Mouse (Mus musculus) CH12F3 (cell line): ENCODE measurements around the gene Pea15a.
"Not testable (repeated sequence)": the region's sequence is repeated elsewhere in the genome, so short reads cannot be mapped to it uniquely, and the experiment has no call there.

Source experiments
- in situ Hi-C: fragments of 300-500 bp; cut with MboI; formaldehyde crosslinking; loops from 2 replicates; pipeline ENCODE4 v1.14.3; 2020; ENCODE audit warnings: low sequenced_read_pairs

The Pea15a gene

DNA sequence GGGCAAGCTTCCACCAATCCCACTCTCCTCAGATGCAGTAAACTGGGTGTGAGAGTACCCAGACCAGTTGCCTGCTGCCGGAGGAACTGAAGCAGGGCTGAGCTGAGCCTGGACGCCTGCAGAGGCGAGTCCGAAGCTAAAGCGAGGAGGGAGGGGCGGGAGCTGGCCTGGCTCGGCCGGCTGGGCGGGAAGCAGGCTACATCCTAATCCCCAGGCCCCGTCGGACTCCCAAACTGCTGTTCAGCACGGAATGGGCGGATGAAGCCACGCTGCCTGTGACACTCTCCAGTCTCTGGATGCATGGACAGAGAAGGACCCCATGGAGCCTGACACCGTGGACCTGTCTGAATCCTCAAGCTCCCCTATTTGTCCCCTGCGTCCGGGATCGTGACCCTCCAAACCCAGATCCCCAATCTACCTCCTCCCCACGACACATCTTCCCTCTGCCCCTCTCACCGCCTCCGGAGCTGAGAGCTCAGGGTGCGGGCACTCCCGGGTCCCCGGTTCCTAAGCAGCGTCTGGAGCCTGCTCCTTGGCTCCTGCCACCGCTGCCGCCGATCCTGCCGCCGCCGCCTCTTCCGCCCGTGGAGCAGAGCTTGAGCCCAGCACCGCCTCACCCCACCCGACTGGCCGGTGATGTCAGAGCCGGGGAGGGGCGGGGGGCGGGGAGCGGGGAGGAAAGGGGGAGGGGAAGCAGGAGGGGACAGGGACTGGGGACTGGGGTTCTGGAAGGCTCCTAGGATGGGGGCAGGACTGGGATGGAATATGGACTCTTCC, at the start of gene Pea15a:
TSS of gene Pea15a (minus strand) at position 664 of the 777 bp plus-strand sequence.
- in situ Hi-C loops = no loop called here

GRCm38 (mm10) chr1:172247679-172248078, 41.1 kb upstream of the Pea15a start:
- in situ Hi-C loops = no loop called here

GRCm38 (mm10) chr1:172247216-172247615, 40.6 kb upstream of the Pea15a start:
- in situ Hi-C loops = no loop called here

GRCm38 (mm10) chr1:172244645-172245044, 38.0 kb upstream of the Pea15a start:
- in situ Hi-C loops = not testable (repeated sequence)

GRCm38 (mm10) chr1:172243547-172244205, 37.1 kb upstream of the Pea15a start:
- in situ Hi-C loops = no loop called here

DNA sequence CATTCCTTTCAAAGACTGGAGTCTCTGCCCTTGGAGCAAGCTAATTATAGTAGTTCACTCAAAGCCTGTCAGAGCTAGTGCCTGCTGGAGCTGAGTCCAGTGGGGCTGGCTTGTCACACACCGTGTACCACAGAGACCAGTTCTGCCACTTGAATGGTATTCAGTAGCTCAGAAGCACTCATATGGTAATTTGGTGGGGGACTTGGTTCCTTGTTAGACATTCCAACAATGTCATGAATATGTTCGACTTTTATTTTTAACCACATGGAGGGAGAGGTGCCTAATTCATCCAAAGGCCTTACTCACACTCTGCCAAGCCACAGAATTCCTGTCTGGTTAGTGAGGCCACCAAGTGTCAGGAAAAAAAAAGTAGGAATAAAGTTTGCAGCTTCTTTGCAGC, 35.8 kb upstream of the Pea15a start:
- in situ Hi-C loops = no loop called here

- in situ Hi-C loops = no loop called here
Observed at GRCm38 (mm10) chr1:172240945-172241708, 34.5 kb upstream of the Pea15a start.

GRCm38 (mm10) chr1:172229215-172229614, 22.6 kb upstream of the Pea15a start:
- in situ Hi-C loops = no loop called here

DNA sequence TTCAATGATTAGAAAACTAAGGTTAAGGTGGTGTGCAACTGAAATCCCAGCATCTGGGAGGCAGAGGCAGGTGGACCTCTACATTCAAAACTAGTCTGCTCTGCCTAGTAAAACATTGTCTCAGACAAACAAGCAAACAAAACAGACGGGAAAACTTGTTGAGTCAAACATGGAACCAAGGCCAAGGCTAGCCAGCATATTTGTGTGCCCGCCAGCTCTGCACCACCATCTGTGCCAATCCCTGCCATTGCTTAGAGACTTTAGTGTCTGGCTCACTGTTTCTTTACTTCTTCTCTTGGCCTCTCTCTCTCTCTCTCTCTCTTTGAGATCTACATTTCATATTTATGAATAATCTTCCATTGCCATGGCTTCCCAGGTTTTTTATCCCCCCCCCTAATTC, 21.6 kb upstream of the Pea15a start:
- in situ Hi-C loops = no loop called here

- in situ Hi-C loops = no loop called here
Observed at GRCm38 (mm10) chr1:172221297-172222063, 14.9 kb upstream of the Pea15a start.

- in situ Hi-C loops = no loop called here
Observed at GRCm38 (mm10) chr1:172220414-172220813, 13.8 kb upstream of the Pea15a start.

DNA sequence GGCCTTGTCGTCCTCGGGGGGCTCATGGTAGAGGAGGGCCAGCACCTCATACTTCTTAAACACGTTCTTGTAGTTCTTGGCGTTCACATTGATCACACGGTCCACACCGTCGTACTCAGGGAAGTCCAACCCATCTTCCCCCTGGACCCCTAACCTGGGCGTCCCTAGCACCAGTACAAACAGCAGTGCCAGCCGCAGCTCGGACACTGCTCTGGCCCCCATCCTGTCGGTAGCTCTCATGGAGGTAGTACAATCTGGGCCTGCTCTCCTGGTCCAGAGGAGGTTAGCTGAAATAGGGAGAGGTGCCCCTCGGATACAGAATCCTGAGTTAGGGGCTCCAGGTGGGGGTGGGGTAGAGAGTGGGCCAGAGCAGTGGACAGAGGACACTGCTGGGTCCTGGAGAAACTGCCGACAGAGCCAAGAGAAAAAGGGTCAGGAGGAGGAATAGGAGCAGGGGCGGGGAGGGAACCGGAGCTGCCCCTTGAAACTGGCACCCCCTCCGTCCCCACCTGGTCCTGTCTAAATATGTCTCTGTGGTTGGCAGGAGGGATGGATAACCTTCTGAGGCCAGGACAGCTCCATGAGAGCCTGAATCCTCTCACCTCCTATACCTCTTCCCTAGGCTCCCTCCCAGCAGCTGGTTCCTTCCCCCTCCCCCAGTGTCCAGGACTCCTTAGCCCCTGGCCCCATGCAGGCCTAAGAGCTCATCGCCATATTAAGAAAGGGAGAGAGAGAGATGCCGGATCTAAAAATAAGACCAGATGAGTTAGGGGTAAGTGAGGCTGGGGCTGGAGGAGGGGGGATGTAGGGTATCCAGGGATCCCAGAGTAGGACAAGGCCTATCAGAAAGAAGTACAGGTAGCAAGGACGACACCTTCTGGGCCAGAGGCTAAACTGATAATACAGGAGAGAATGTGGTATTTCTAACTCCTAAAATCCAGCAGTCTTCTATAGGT, 13.1 kb upstream of the Pea15a start, which contains the start of gene Casq1:
TSS of gene Casq1 (minus strand) at position 418 of the 956 bp plus-strand sequence.
- in situ Hi-C loops = no loop called here

GRCm38 (mm10) chr1:172218164-172218910, 11.7 kb upstream of the Pea15a start:
- in situ Hi-C loops = no loop called here

DNA sequence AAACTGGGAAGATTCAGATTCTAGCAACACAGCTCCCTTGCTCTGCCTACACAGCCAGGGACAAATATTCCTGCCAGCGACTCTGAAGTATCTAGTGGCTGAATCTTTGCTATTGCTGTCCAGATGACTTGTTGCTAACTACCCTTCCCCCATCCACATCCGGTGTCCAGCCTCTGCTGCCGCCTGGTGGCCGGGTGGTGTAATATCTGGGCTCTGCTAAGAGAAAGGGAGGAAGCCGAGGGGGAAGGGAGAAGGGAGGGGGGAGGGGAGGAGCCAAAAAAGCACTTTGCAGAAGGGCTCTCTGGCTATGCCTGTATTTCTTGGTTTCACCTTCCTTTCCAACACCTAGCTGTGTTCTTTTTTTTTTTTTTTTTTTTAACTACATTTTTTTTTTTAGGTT, 10.5 kb upstream of the Pea15a start:
- in situ Hi-C loops = no loop called here

GRCm38 (mm10) chr1:172214748-172215147, 8.1 kb upstream of the Pea15a start:
- in situ Hi-C loops = no loop called here

DNA sequence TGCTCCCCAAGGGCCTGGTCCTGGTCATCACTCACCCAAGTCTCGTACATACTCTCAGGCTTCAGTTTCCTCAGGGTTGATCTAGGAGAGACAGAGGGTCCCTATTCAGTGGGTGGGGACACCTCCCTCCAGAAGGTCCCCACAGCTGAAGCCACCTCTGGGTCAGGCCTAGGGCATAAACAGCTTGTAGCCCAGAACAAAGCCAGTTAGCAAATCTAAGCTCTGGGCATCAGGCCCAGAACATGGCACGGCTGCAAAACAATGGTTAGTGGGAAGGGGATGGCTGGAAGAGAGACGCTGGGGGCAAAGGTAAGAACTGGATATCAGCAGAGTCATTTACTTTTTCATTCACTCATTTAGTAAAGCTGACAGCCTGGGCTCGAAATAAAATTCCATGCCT, 7.2 kb upstream of the Pea15a start:
- in situ Hi-C loops = no loop called here

- in situ Hi-C loops = no loop called here
Observed at GRCm38 (mm10) chr1:172212776-172213175, 6.2 kb upstream of the Pea15a start.

DNA sequence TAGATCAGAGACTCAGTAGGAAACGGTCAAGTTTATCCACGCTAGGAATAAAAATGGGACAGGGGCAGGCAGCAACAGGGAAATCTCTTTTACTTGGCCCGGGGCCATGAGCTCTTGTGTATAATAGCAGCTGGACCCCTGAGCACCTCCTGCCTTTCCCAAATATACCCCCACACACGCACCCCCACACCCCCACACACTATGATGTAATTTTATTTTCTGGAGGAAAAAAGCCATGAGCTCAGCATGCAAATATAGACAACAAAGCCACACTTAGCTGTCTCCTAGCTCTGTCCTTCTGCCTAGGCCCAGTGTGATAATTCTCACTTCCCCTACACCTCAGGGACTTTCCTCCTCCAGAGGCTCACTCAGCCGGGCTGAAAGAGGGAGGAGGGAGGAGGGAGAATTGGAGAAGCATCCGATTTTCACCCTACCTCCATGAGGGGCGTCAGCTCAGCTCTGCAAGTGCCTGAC, 544 bp upstream of the Pea15a start:
- in situ Hi-C loops = no loop called here

DNA sequence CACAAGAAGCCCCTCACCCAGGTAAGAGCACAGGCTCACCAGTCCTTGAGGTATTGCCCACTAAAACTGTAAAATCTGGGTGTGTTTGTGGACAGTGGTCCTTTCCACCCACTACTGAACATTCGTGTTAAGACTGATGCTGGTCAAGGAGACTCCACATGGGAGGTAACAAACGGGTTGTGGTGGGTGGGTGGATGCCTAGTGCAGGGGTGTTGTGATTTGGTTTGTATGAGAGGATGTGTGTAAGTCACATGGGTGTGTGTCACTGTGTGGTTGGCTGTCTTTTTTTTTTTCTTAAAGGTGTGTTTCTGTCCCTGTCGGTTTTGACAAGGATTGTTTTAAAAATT, 890 bp downstream of the Pea15a start:
- in situ Hi-C loops = no loop called here
